Mouse (Mus musculus) midbrain, embryonic 16.5 days (tissue): ENCODE data around the gene Upk2. TPM values are rescaled to one million over a fixed set of nuclear protein-coding genes. Genes with fewer than 3 reads are reported as not detected.
A peak's percentile ranks its signal among the peaks of the same experiment; 100 is the strongest.
"Not testable (repeated sequence)": the region's sequence is repeated elsewhere in the genome, so short reads cannot be mapped to it uniquely, and the experiment has no call there.

ENCODE experiments used
- ATAC-seq: fragments of 200-750 bp; cut with Nextera tagmentation; 2 replicates; pipeline ENCODE4 v1.8.0; 2017; ENCODE audit warnings: moderate TSS enrichment
- H3K27ac ChIP-seq: fragments of 300-500 bp; sonication (generic); 2 replicates; pipeline ENCODE4 v1.5.1; 2014; ENCODE audit warnings: mild to moderate bottlenecking, low read length, mixed read lengths
- H3K27me3 ChIP-seq: fragments of 300-500 bp; sonication (generic); 2 replicates; pipeline ENCODE4 v1.6.1; 2014; ENCODE audit warnings: low read depth, low read length, mixed read lengths; ENCODE audit not compliant: control insufficient read depth, insufficient read depth
- H3K36me3 ChIP-seq: fragments of 300-500 bp; sonication (generic); 2 replicates; pipeline ENCODE4 v1.6.1; 2014; ENCODE audit warnings: mild to moderate bottlenecking, low read length, moderate library complexity, mixed read lengths; ENCODE audit not compliant: control insufficient read depth, insufficient read depth
- H3K4me1 ChIP-seq: fragments of 300-500 bp; sonication (generic); 2 replicates; pipeline ENCODE4 v1.6.1; 2014; ENCODE audit warnings: mild to moderate bottlenecking, low read length, mixed read lengths; ENCODE audit not compliant: control insufficient read depth, insufficient read depth
- H3K4me2 ChIP-seq: fragments of 300-500 bp; sonication (generic); 2 replicates; pipeline ENCODE4 v1.6.1; 2014; ENCODE audit warnings: mild to moderate bottlenecking, low read length, mixed read lengths
- H3K4me3 ChIP-seq: fragments of 300-500 bp; sonication (generic); 2 replicates; pipeline ENCODE4 v1.5.1; 2014; ENCODE audit warnings: low read depth, mild to moderate bottlenecking, low read length, moderate library complexity, mixed read lengths
- H3K9ac ChIP-seq: fragments of 300-500 bp; sonication (generic); 2 replicates; pipeline ENCODE4 v1.6.1; 2014; ENCODE audit warnings: low read depth, low read length, mixed read lengths
- H3K9me3 ChIP-seq: fragments of 300-500 bp; sonication (generic); replicated peaks from 2 replicates; pipeline ENCODE4 v1.6.1; 2014; ENCODE audit warnings: mild to moderate bottlenecking, low read length, mixed read lengths; ENCODE audit not compliant: control insufficient read depth, poor library complexity, severe bottlenecking
- WGBS: fragments of 180-500 bp; shearing (Covaris S2); extraction: QIAGEN DNeasy Blood & Tissue Kit; methylation state at CpG from one replicate; pipeline ENCODE4 v1.1.7; 2014; 5-methylcytosine and 5-hydroxymethylcytosine counted together
- polyA plus RNA-seq: library from polyadenylated mRNA; unstranded; fragments of >200 nt; fragmentation: Nextera tagmentation; extraction: Ambion mirVana; gene quantifications from 2 replicates; pipeline ENCODE4 v1.2.1, GENCODE M21; 2015

Gene Upk2
- polyA plus RNA-seq, 1 experiment from 2014 or later, result not detected

- WGBS, result 10% methylated on average over 14 of the region's 14 CpGs
Measured at GRCm38 (mm10) chr9:44454132-44454890, 465 bp downstream of the Upk2 start.

DNA sequence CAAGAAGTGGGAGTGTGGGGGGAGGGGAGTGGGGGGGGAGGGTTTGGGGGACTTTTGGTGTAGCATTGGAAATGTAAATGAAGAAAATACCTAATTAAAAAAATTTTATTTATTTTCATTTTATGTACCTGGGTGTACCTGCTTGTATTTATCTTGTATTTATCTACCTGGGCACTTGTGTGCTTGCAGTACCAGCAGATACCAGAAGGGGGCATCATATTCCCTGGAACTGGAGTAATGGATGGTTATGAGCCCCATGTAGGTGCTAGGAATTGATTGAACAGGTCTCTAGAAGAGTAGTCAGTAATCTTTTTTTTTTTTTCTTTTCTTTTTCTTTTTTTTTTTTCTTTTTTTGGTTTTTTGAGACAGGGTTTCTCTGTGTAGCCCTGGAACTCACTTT is 4.4 kb downstream of the Upk2 start:
- Histone ChIP-seq H3K27me3 (no peaks in the 10 kb centered on the region), H3K4me2 (no peak overlapping the region), H3K27ac (no peak overlapping the region), H3K4me3 (no peak overlapping the region), H3K9me3 (no peaks in the 10 kb centered on the region), H3K36me3 (no peaks in the 10 kb centered on the region), H3K9ac (no peak overlapping the region), H3K4me1 (peaks cover 11% of the 10 kb centered on the region; the same call in 1 of the 2 replicates)
- ATAC-seq, result no peak

More at GRCm38 (mm10) chr9:44454132-44454890, 465 bp downstream of the Upk2 start:
- Histone ChIP-seq H3K4me3 (no peak overlapping the region), H3K9me3 (no peaks in the 10 kb centered on the region), H3K36me3 (no peaks in the 10 kb centered on the region), H3K9ac (0 out of 2 replicates have a peak overlapping the region, but pooled peaks have one; percentile 44), H3K27ac (0 out of 2 replicates have a peak overlapping the region, but pooled peaks have one; percentile 22), H3K4me1 (peaks cover 34% of the 10 kb centered on the region), H3K4me2 (no peak overlapping the region), H3K27me3 (no peaks in the 10 kb centered on the region)
- peak; percentile 72 for ATAC-seq

DNA sequence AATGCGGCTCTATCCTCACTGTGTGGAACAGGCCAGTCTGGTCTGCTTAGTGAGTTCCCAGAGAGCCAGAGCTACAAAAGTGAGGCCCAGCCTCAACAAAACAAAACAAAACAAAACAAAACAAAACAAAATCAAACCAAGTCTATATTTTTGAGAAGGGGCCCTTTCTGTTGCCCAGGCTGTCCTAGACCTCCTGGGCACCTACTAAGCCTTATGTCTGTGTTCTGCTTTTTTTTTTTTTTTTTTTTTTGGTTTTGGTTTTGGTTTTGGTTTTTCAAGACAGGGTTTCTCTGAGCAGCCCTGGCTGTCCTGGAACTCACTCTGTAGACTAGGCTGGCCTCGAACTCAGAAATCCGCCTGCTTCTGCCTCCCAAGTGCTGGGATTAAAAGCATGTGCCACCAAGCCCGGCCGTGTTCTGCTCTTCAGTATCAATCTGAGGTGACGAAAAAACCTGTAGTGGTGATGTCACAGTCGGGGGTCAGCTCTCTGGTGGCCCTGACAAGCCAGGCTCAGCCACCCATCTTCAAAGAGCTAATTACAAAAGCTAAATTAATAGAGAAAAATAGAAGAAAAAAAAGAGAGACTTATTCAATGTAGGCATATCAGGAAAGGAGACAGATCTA is 10.3 kb downstream of the Upk2 start:
- not testable (repeated sequence) for H3K9ac ChIP-seq, H3K36me3 ChIP-seq, H3K27ac ChIP-seq, H3K4me1 ChIP-seq, H3K27me3 ChIP-seq, ATAC-seq, H3K4me2 ChIP-seq, H3K4me3 ChIP-seq, H3K9me3 ChIP-seq
- WGBS, result 89% methylated on average over 7 of the region's 7 CpGs

GRCm38 (mm10) chr9:44440961-44441360 is 13.8 kb downstream of the Upk2 start, which contains the start of gene Foxr1:
Gene Foxr1 (minus strand): TSS chr9:44441136.
- Histone ChIP-seq H3K27ac (no peak within 1 kb of the TSS), H3K4me1 (no peaks in the 10 kb centered on the region), H3K9ac (no peak within 1 kb of the TSS), H3K9me3 (no peaks in the 10 kb centered on the region), H3K4me3 (no peak within 1 kb of the TSS), H3K4me2 (no peak within 1 kb of the TSS), H3K36me3 (no peaks in the 10 kb centered on the region), H3K27me3 (no peaks in the 10 kb centered on the region)
- WGBS, result 84% methylated on average over 19 of the region's 19 CpGs
- ATAC-seq, result no peak

DNA sequence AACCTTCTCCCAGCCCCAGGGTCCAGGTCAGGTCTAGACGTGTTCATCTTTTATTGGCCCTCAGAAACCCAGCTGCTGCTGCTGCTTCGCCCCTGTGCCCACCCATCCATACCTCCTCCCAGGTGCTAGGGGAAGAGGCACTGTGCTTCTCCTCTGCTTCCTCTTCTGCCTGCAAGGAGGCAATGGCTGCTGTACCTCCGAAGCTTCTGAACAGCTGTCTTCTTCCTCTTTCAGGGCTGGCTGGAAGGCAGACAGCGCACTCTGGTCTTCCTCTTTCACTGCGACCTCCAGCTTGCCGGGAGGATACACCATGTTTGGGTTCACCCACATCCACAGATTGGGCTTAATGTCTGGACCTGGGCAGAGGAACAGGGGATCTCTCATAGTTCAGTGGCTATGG is 19.0 kb downstream of the Upk2 start:
- no peak overlapping the region for H3K4me3 ChIP-seq
- no peak overlapping the region for H3K4me2 ChIP-seq
- no peaks in the 10 kb centered on the region for H3K9me3 ChIP-seq
- H3K27ac ChIP-seq, result no peak overlapping the region
- ATAC-seq, result no peak
- no peak overlapping the region for H3K9ac ChIP-seq
- WGBS, result 87% methylated on average over 6 of the region's 6 CpGs
- H3K27me3 ChIP-seq, result no peaks in the 10 kb centered on the region
- no peaks in the 10 kb centered on the region for H3K4me1 ChIP-seq
- H3K36me3 ChIP-seq, result no peaks in the 10 kb centered on the region

GRCm38 (mm10) chr9:44432577-44433185 is 22.1 kb downstream of the Upk2 start:
- Histone ChIP-seq H3K4me3 (no peak overlapping the region), H3K9ac (no peak overlapping the region), H3K27me3 (no peaks in the 10 kb centered on the region), H3K27ac (no peak overlapping the region), H3K4me1 (no peaks in the 10 kb centered on the region), H3K9me3 (no peaks in the 10 kb centered on the region), H3K36me3 (no peaks in the 10 kb centered on the region), H3K4me2 (no peak overlapping the region)
- no peak for ATAC-seq
- 58% methylated on average over 5 of the region's 5 CpGs for WGBS

- 88% methylated on average over 4 of the region's 4 CpGs for WGBS
- Histone ChIP-seq H3K36me3 (no peaks in the 10 kb centered on the region), H3K9ac (no peak overlapping the region), H3K4me2 (no peak overlapping the region), H3K27me3 (no peaks in the 10 kb centered on the region), H3K4me3 (no peak overlapping the region), H3K27ac (no peak overlapping the region), H3K9me3 (no peaks in the 10 kb centered on the region), H3K4me1 (peaks cover 2% of the 10 kb centered on the region; the same call in 1 of the 2 replicates)
- ATAC-seq, result no peak
Measured at GRCm38 (mm10) chr9:44423576-44423975, 31.2 kb downstream of the Upk2 start.

DNA sequence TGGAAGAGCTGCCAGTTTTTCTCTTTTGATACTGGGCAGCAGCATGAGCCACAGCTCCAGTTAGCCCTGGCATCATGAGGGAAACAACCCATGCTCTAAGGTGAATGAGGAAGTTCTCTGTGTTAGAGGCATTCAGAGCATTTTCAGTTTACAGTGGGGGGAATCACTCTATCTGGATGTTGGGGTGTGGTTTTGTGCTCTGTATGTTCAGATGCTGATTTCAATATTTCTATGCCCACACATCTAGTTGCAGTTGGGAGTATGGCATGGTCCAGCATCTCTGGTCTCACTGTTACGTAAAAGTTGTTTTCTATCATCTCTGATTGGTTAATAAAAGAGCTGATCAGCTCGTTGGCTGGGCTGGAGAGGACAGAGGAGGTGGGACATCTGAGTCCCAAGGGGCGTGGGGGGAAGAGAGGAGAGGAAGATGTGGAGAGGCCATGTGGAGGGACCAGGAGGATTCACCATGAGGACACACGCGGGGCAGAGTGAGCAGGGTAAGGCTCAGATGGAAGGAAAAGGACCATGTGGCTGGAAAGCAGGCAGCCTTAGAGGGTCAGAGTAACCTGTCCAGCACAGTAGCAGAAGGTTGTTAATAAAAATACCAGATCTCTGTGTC is 34.4 kb downstream of the Upk2 start:
- ATAC-seq, result no peak
- no peak overlapping the region for H3K4me2 ChIP-seq
- H3K27me3 ChIP-seq, result no peaks in the 10 kb centered on the region
- no peaks in the 10 kb centered on the region for H3K9me3 ChIP-seq
- no peak overlapping the region for H3K27ac ChIP-seq
- H3K4me3 ChIP-seq, result no peak overlapping the region
- H3K36me3 ChIP-seq, result no peaks in the 10 kb centered on the region
- no peak overlapping the region for H3K9ac ChIP-seq
- WGBS, result 89% methylated on average over 5 of the region's 5 CpGs
- peaks cover 19% of the 10 kb centered on the region for H3K4me1 ChIP-seq
